Mouse (Mus musculus) lung, embryonic 16.5 days (tissue): ENCODE measurements around the gene Cenpv. TPM values are rescaled to one million over a fixed set of nuclear protein-coding genes. Genes with fewer than 3 reads are reported as not detected.

ENCODE experiments used
- ATAC-seq: fragments of 200-750 bp; cut with Nextera tagmentation; 2 replicates; pipeline ENCODE4 v1.8.0; 2017; ENCODE audit warnings: low read depth, mild to moderate bottlenecking, moderate library complexity
- H3K27ac ChIP-seq: fragments of 300-500 bp; sonication (generic); 2 replicates; pipeline ENCODE4 v1.5.1; 2014; ENCODE audit warnings: mild to moderate bottlenecking, control low read depth, low read length
- H3K27me3 ChIP-seq: fragments of 300-500 bp; sonication (generic); 2 replicates; pipeline ENCODE4 v1.6.1; 2014; ENCODE audit warnings: low read depth, low read length, mixed read lengths; ENCODE audit not compliant: control insufficient read depth, insufficient read depth
- H3K36me3 ChIP-seq: fragments of 300-500 bp; sonication (generic); 2 replicates; pipeline ENCODE4 v1.6.1; 2014; ENCODE audit warnings: low read length; ENCODE audit not compliant: control insufficient read depth, insufficient read depth
- H3K4me1 ChIP-seq: fragments of 300-500 bp; sonication (generic); replicated peaks from 2 replicates; pipeline ENCODE4 v1.6.1; 2014; ENCODE audit warnings: low read length, mixed read lengths; ENCODE audit not compliant: control insufficient read depth, insufficient read depth
- H3K4me2 ChIP-seq: fragments of 300-500 bp; sonication (generic); 2 replicates; pipeline ENCODE4 v1.6.1; 2014; ENCODE audit warnings: low read depth, low read length, control low read depth
- H3K4me3 ChIP-seq: fragments of 300-500 bp; sonication (generic); 2 replicates; pipeline ENCODE4 v1.5.1; 2014; ENCODE audit warnings: mild to moderate bottlenecking, low read length, control low read depth
- H3K9ac ChIP-seq: fragments of 300-500 bp; sonication (generic); 2 replicates; pipeline ENCODE4 v1.6.1; 2014; ENCODE audit warnings: low read length, control low read depth
- H3K9me3 ChIP-seq: fragments of 300-500 bp; sonication (generic); 2 replicates; pipeline ENCODE4 v1.6.1; 2016; ENCODE audit warnings: low read length; ENCODE audit not compliant: control insufficient read depth
- WGBS: fragments of 180-500 bp; shearing (Covaris S2); extraction: QIAGEN DNeasy Blood & Tissue Kit; methylation state at CpG from one replicate; pipeline ENCODE4 v1.1.7; 2014; 5-methylcytosine and 5-hydroxymethylcytosine counted together
- polyA plus RNA-seq: library from polyadenylated mRNA; unstranded; fragments of >200 nt; fragmentation: Nextera tagmentation; extraction: Ambion mirVana; gene quantifications from 2 replicates; pipeline ENCODE4 v1.2.1, GENCODE M21; 2015

Gene Cenpv
- polyA plus RNA-seq, result 7.9 and 9.0 TPM in 2 replicates

GRCm38 (mm10) chr11:62539089-62539890, at the start of gene Cenpv:
TSS of gene Cenpv (minus strand) at chr11:62539261.
- 5% methylated on average over 51 of the region's 57 CpGs for WGBS
- Histone ChIP-seq H3K9ac (peak within 1 kb of the TSS; percentile 82), H3K9me3 (no peaks in the 10 kb centered on the region), H3K4me3 (peak within 1 kb of the TSS; percentile 78), H3K36me3 (no peaks in the 10 kb centered on the region), H3K4me1 (peaks cover 7% of the 10 kb centered on the region), H3K4me2 (peak within 1 kb of the TSS; percentile 99), H3K27ac (no peak within 1 kb of the TSS), H3K27me3 (peaks cover 14% of the 10 kb centered on the region; the same call in 1 of the 2 replicates)
- peak; percentile 85 for ATAC-seq

GRCm38 (mm10) chr11:62587034-62587433, 48.0 kb upstream of the Cenpv start:
- Histone ChIP-seq H3K27ac (no peak overlapping the region), H3K4me1 (no peaks in the 10 kb centered on the region; the same call in 1 of the 2 replicates), H3K4me2 (no peak overlapping the region), H3K9ac (no peak overlapping the region), H3K9me3 (no peaks in the 10 kb centered on the region), H3K4me3 (no peak overlapping the region), H3K27me3 (no peaks in the 10 kb centered on the region), H3K36me3 (no peaks in the 10 kb centered on the region)
- WGBS, result 84% methylated on average over 5 of the region's 5 CpGs
- no peak for ATAC-seq

- no peak overlapping the region for H3K4me3 ChIP-seq
- WGBS, result 63% methylated on average over 9 of the region's 9 CpGs
- no peak for ATAC-seq
- H3K4me2 ChIP-seq, result no peak overlapping the region
- H3K36me3 ChIP-seq, result no peaks in the 10 kb centered on the region
- H3K9me3 ChIP-seq, result no peaks in the 10 kb centered on the region
- no peak overlapping the region for H3K9ac ChIP-seq
- no peak overlapping the region for H3K27ac ChIP-seq
- no peaks in the 10 kb centered on the region; the same call in 1 of the 2 replicates for H3K4me1 ChIP-seq
- no peaks in the 10 kb centered on the region for H3K27me3 ChIP-seq
These were observed 45.7 kb upstream of the Cenpv start for GRCm38 (mm10) chr11:62584671-62585206.

- Histone ChIP-seq H3K4me1 (no peaks in the 10 kb centered on the region; the same call in 1 of the 2 replicates), H3K4me3 (no peak overlapping the region), H3K9me3 (no peaks in the 10 kb centered on the region), H3K36me3 (no peaks in the 10 kb centered on the region), H3K27ac (no peak overlapping the region), H3K4me2 (no peak overlapping the region), H3K9ac (no peak overlapping the region), H3K27me3 (no peaks in the 10 kb centered on the region)
- 88% methylated on average over 6 of the region's 6 CpGs for WGBS
- no peak for ATAC-seq
These were observed 44.0 kb upstream of the Cenpv start for GRCm38 (mm10) chr11:62583031-62583430.

- peak overlapping the region; percentile 14; the same call in 1 of the 2 replicates for H3K9ac ChIP-seq
- peaks cover 3% of the 10 kb centered on the region; the same call in 1 of the 2 replicates for H3K27me3 ChIP-seq
- H3K9me3 ChIP-seq, result peaks cover 3% of the 10 kb centered on the region; the same call in 1 of the 2 replicates
- peaks cover 7% of the 10 kb centered on the region; the same call in 1 of the 2 replicates for H3K4me1 ChIP-seq
- H3K4me2 ChIP-seq, result peak overlapping the region; percentile 98
- ATAC-seq, result no peak
- H3K27ac ChIP-seq, result no peak overlapping the region
- H3K4me3 ChIP-seq, result peak overlapping the region; percentile 57; the same call in 1 of the 2 replicates
- 61% methylated on average over 16 of the region's 16 CpGs for WGBS
- H3K36me3 ChIP-seq, result no peaks in the 10 kb centered on the region
These were observed 37.6 kb upstream of the Cenpv start for GRCm38 (mm10) chr11:62576530-62577152.

- WGBS, result 8% methylated on average over 27 of the region's 27 CpGs
- Histone ChIP-seq H3K9me3 (peaks cover 3% of the 10 kb centered on the region; the same call in 1 of the 2 replicates), H3K4me2 (peak overlapping the region; percentile 98), H3K9ac (peak overlapping the region; percentile 62), H3K27ac (no peak overlapping the region), H3K27me3 (peaks cover 3% of the 10 kb centered on the region; the same call in 1 of the 2 replicates), H3K4me3 (peak overlapping the region; percentile 57), H3K4me1 (peaks cover 7% of the 10 kb centered on the region; the same call in 1 of the 2 replicates), H3K36me3 (no peaks in the 10 kb centered on the region)
- ATAC-seq, result peak; percentile 48
These were observed 36.8 kb upstream of the Cenpv start for GRCm38 (mm10) chr11:62575659-62576438.

GRCm38 (mm10) chr11:62575297-62575658, 36.2 kb upstream of the Cenpv start:
- Histone ChIP-seq H3K9ac (peak overlapping the region; percentile 62), H3K36me3 (no peaks in the 10 kb centered on the region), H3K4me2 (peak overlapping the region; percentile 98), H3K27me3 (peaks cover 3% of the 10 kb centered on the region; the same call in 1 of the 2 replicates), H3K4me3 (peak overlapping the region; percentile 57), H3K9me3 (peaks cover 3% of the 10 kb centered on the region; the same call in 1 of the 2 replicates), H3K4me1 (peaks cover 7% of the 10 kb centered on the region; the same call in 1 of the 2 replicates), H3K27ac (no peak overlapping the region)
- 2% methylated on average over 9 of the region's 9 CpGs for WGBS
- ATAC-seq, result peak; percentile 87

- H3K27me3 ChIP-seq, result peaks cover 3% of the 10 kb centered on the region; the same call in 1 of the 2 replicates
- peaks cover 7% of the 10 kb centered on the region; the same call in 1 of the 2 replicates for H3K4me1 ChIP-seq
- 69% methylated on average over 4 of the region's 4 CpGs for WGBS
- H3K4me2 ChIP-seq, result no peak overlapping the region
- no peak overlapping the region for H3K9ac ChIP-seq
- H3K4me3 ChIP-seq, result no peak overlapping the region
- no peak overlapping the region for H3K27ac ChIP-seq
- peaks cover 3% of the 10 kb centered on the region; the same call in 1 of the 2 replicates for H3K9me3 ChIP-seq
- no peak for ATAC-seq
- no peaks in the 10 kb centered on the region for H3K36me3 ChIP-seq
These were observed 35.6 kb upstream of the Cenpv start for GRCm38 (mm10) chr11:62574703-62575085.
